20 mouse cellular contexts compared by ENCODE assay signal in genomic region chr11:60908073-60908472, GRCm38 (mm10). TPM values are rescaled to one million over a fixed set of nuclear protein-coding genes. Genes with fewer than 3 reads are reported as not detected.
A peak's percentile ranks its signal among the peaks of the same experiment; 100 is the strongest.
DNase-seq lines count a peak whose midpoint lies in the region; ATAC-seq and TF ChIP-seq lines count a peak whose summit lies in the region.
"Had no signal": no experiment of that assay in that cellular context is flagged by ENCODE, and none has a peak within 500 bp of the region (broad histone marks: within the 10 kb centered on the region; RNA-seq: fewer than 3 reads in every experiment).

No protein-coding gene starts in this region.

- H3K27me3 ChIP-seq in heart, adult 2 months (ENCODE audit: control insufficient read depth, insufficient read depth, low read length) = no peaks in the 10 kb centered on the region
- no peaks in the 10 kb centered on the region for H3K27me3 ChIP-seq in heart, embryonic 12.5 days (replicated peaks)
- no peaks in the 10 kb centered on the region for H3K27me3 ChIP-seq in kidney, embryonic 14.5 days (ENCODE audit: control insufficient read depth, insufficient read depth, low read length)
- no peaks in the 10 kb centered on the region for H3K27me3 ChIP-seq in midbrain, embryonic 14.5 days (ENCODE audit: control insufficient read depth, insufficient read depth, low read length)
- H3K27me3 ChIP-seq: embryonic facial prominence, embryonic 12.5 days; forebrain, embryonic 15.5 days; midbrain, embryonic 15.5 days had no signal

- DNase-seq in heart, adult 2 months = no peak
- DNase-seq in kidney, postnatal 4 days = peak; percentile 37 to 38
- DNase-seq in lung, postnatal 10 days = peak; percentile 45
- DNase-seq in lung, postnatal 14 days = no peak
- DNase-seq in midbrain, embryonic 14.5 days = no peak
- DNase-seq: adrenal gland, adult 8-10 months; cerebellum, adult 11 months; cerebellum, postnatal 10 days; gastrocnemius, postnatal 36 days; thymus, postnatal 36 days had no signal

- TF ChIP-seq POLR2A in heart, adult 2 months (IDR thresholded peaks at IDR 0.05; ENCODE audit: insufficient read depth, low read depth, low read length) = no peak

- peaks cover 3% of the 10 kb centered on the region for H3K4me1 ChIP-seq in heart, adult 2 months (ENCODE audit: control insufficient read depth, insufficient read depth, low read length)
- H3K4me1 ChIP-seq in heart, embryonic 12.5 days (replicated peaks) = peaks cover 25% of the 10 kb centered on the region
- H3K4me1 ChIP-seq in kidney, embryonic 14.5 days (ENCODE audit: control insufficient read depth, insufficient read depth, low read length) = peaks cover 5% of the 10 kb centered on the region
- peaks cover 13% of the 10 kb centered on the region for H3K4me1 ChIP-seq in midbrain, embryonic 14.5 days (ENCODE audit: control insufficient read depth, insufficient read depth, low read length)

- H3K9me3 ChIP-seq in heart, embryonic 12.5 days (replicated peaks) = no peaks in the 10 kb centered on the region
- no peaks in the 10 kb centered on the region for H3K9me3 ChIP-seq in kidney, embryonic 14.5 days (ENCODE audit: control insufficient read depth, low read length)
- no peaks in the 10 kb centered on the region for H3K9me3 ChIP-seq in midbrain, embryonic 14.5 days (ENCODE audit: control insufficient read depth, low read length)
- H3K9me3 ChIP-seq: embryonic facial prominence, embryonic 12.5 days; forebrain, embryonic 15.5 days; hindbrain, embryonic 10.5 days; limb, embryonic 13.5 days; megakaryocyte, embryonic 14.5 days; midbrain, embryonic 15.5 days had no signal

- no peaks in the 10 kb centered on the region for H3K79me2 ChIP-seq in heart, adult 2 months (replicated peaks; ENCODE audit: control insufficient read depth, insufficient read depth, low read length)

- no peaks in the 10 kb centered on the region for H3K36me3 ChIP-seq in heart, adult 2 months (ENCODE audit: control insufficient read depth, insufficient read depth, low read length)
- H3K36me3 ChIP-seq in heart, embryonic 12.5 days = peaks cover 37% of the 10 kb centered on the region
- peaks cover 24% of the 10 kb centered on the region for H3K36me3 ChIP-seq in kidney, embryonic 14.5 days (ENCODE audit: control insufficient read depth, insufficient read depth, low read length)
- peaks cover 42% of the 10 kb centered on the region for H3K36me3 ChIP-seq in midbrain, embryonic 14.5 days (ENCODE audit: control insufficient read depth, insufficient read depth, low read length)

- peak; percentile 56 for TF ChIP-seq CTCF in heart, adult 2 months (IDR thresholded peaks at IDR 0.05)

- no peak for ATAC-seq in heart, embryonic 12.5 days (ENCODE audit: insufficient number of reproducible peaks, low FRiP score)
- ATAC-seq in kidney, embryonic 14.5 days (ENCODE audit: low FRiP score, low TSS enrichment) = no peak
- ATAC-seq in midbrain, embryonic 14.5 days (ENCODE audit: low FRiP score, low TSS enrichment) = no peak
- ATAC-seq: forebrain, embryonic 15.5 days; midbrain, embryonic 15.5 days had no signal

- no peak for TF ChIP-seq EP300 in heart, adult 2 months (IDR thresholded peaks at IDR 0.05; ENCODE audit: insufficient read depth, low read depth, low read length)

- H3K4me3 ChIP-seq in heart, adult 2 months = no peak overlapping the region
- no peak overlapping the region for H3K4me3 ChIP-seq in heart, embryonic 12.5 days
- H3K4me3 ChIP-seq in kidney, embryonic 14.5 days (ENCODE audit: low read length) = no peak overlapping the region
- H3K4me3 ChIP-seq in midbrain, embryonic 14.5 days (replicated peaks; ENCODE audit: low read depth, low read length) = no peak overlapping the region
- H3K4me3 ChIP-seq: embryonic facial prominence, embryonic 12.5 days; erythroblast, embryonic 14.5 days; forebrain, embryonic 15.5 days; hindbrain, embryonic 10.5 days; limb, embryonic 13.5 days; megakaryocyte, embryonic 14.5 days; midbrain, embryonic 15.5 days; myocyte had no signal

- no peak overlapping the region for H3K4me2 ChIP-seq in heart, embryonic 12.5 days
- no peak overlapping the region for H3K4me2 ChIP-seq in kidney, embryonic 14.5 days (replicated peaks; ENCODE audit: low read depth, low read length)
- no peak overlapping the region for H3K4me2 ChIP-seq in midbrain, embryonic 14.5 days (ENCODE audit: low read length)
- H3K4me2 ChIP-seq: embryonic facial prominence, embryonic 12.5 days; forebrain, embryonic 15.5 days; limb, embryonic 13.5 days; midbrain, embryonic 15.5 days had no signal

- 66% methylated on average over 3 of the region's 3 CpGs for WGBS in heart, adult 2 months
- WGBS in heart, embryonic 12.5 days = 69% methylated on average over 3 of the region's 3 CpGs
- 74% methylated on average over 3 of the region's 3 CpGs for WGBS in kidney, embryonic 14.5 days
- 70% methylated on average over 3 of the region's 3 CpGs for WGBS in midbrain, embryonic 14.5 days

- intact Hi-C loops in heart, adult 2 months (cut with DNase I) = no loop called here

- H3K9ac ChIP-seq in heart, adult 2 months (ENCODE audit: low read depth, low read length) = no peak overlapping the region
- H3K9ac ChIP-seq in heart, embryonic 12.5 days = no peak overlapping the region
- no peak overlapping the region for H3K9ac ChIP-seq in kidney, embryonic 14.5 days (ENCODE audit: low read depth, low read length)
- no peak overlapping the region for H3K9ac ChIP-seq in midbrain, embryonic 14.5 days (replicated peaks; ENCODE audit: low read length)
- H3K9ac ChIP-seq: embryonic facial prominence, embryonic 12.5 days; forebrain, embryonic 15.5 days; limb, embryonic 13.5 days; midbrain, embryonic 15.5 days had no signal

- H3K27ac ChIP-seq in heart, adult 2 months = no peak overlapping the region
- no peak overlapping the region for H3K27ac ChIP-seq in heart, embryonic 12.5 days (ENCODE audit: poor library complexity, severe bottlenecking)
- no peak overlapping the region for H3K27ac ChIP-seq in kidney, embryonic 14.5 days (ENCODE audit: low read depth, low read length)
- H3K27ac ChIP-seq in midbrain, embryonic 14.5 days (replicated peaks; ENCODE audit: low read depth, low read length) = no peak overlapping the region
- H3K27ac ChIP-seq: embryonic facial prominence, embryonic 12.5 days; forebrain, embryonic 15.5 days; hindbrain, embryonic 10.5 days; limb, embryonic 13.5 days; midbrain, embryonic 15.5 days had no signal

RNA-seq across cellular contexts. Expression of gene Natd1, which starts 6.5 kb away (rescaled TPM):
- total RNA-seq in heart, adult 2 months (2021) = 10 to 100 TPM; 11.4 to 13.4 TPM
- 15.6 and 20.0 TPM in 2 replicates for polyA plus RNA-seq in heart, adult 2 months (2012; rRNA removed)
- 22.1 and 25.5 TPM in 2 replicates for polyA plus RNA-seq in heart, embryonic 12.5 days (2016; fragmentation: Nextera tagmentation; extraction: Ambion mirVana)
- polyA plus RNA-seq in kidney, embryonic 14.5 days (2014; fragmentation: Nextera tagmentation; extraction: Ambion mirVana) = 15.7 and 25.0 TPM in 2 replicates
- polyA plus RNA-seq in midbrain, embryonic 14.5 days (2014; fragmentation: Nextera tagmentation; extraction: Ambion mirVana) = 33.0 and 42.2 TPM in 2 replicates

RNA-seq across cellular contexts. Expression of gene Map2k3, which starts 23.8 kb away (rescaled TPM):
- total RNA-seq in heart, adult 2 months (2021) = 10 to 100 TPM; 71.1 to 79.3 TPM
- 56.5 and 56.7 TPM in 2 replicates for polyA plus RNA-seq in heart, adult 2 months (2012; rRNA removed)
- 77.6 and 78.5 TPM in 2 replicates for polyA plus RNA-seq in heart, embryonic 12.5 days (2016; fragmentation: Nextera tagmentation; extraction: Ambion mirVana)
- 69.0 and 106 TPM in 2 replicates for polyA plus RNA-seq in kidney, embryonic 14.5 days (2014; fragmentation: Nextera tagmentation; extraction: Ambion mirVana)
- 18.5 and 23.2 TPM in 2 replicates for polyA plus RNA-seq in midbrain, embryonic 14.5 days (2014; fragmentation: Nextera tagmentation; extraction: Ambion mirVana)

RNA-seq across cellular contexts. Expression of gene Tmem11, which starts 29.0 kb away (rescaled TPM):
- 10 to 100 TPM; 28.3 to 31.4 TPM for total RNA-seq in heart, adult 2 months (2021)
- polyA plus RNA-seq in heart, adult 2 months (2012; rRNA removed) = 59.6 and 66.7 TPM in 2 replicates
- polyA plus RNA-seq in heart, embryonic 12.5 days (2016; fragmentation: Nextera tagmentation; extraction: Ambion mirVana) = 52.6 and 53.9 TPM in 2 replicates
- 72.8 and 72.9 TPM in 2 replicates for polyA plus RNA-seq in kidney, embryonic 14.5 days (2014; fragmentation: Nextera tagmentation; extraction: Ambion mirVana)
- polyA plus RNA-seq in midbrain, embryonic 14.5 days (2014; fragmentation: Nextera tagmentation; extraction: Ambion mirVana) = 52.4 and 53.7 TPM in 2 replicates

Comparison
In these comparisons a context has a peak if more than half of its experiments do, and no peak if none do; other contexts are left out.
1. DNase-seq: peak in kidney, postnatal 4 days (2 of 2) and lung, postnatal 10 days (single experiment); none in heart, adult 2 months (0 of 2), lung, postnatal 14 days (single experiment) and midbrain, embryonic 14.5 days (single experiment).